Mouse (Mus musculus): ENCODE results near the gene Tmem109. TPM values are rescaled to one million over a fixed set of nuclear protein-coding genes. Genes with fewer than 3 reads are reported as not detected.
A peak's percentile ranks its signal among the peaks of the same experiment; 100 is the strongest.

The Tmem109 gene
- polyA plus RNA-seq, 1 experiment = 26.8 TPM

DNA sequence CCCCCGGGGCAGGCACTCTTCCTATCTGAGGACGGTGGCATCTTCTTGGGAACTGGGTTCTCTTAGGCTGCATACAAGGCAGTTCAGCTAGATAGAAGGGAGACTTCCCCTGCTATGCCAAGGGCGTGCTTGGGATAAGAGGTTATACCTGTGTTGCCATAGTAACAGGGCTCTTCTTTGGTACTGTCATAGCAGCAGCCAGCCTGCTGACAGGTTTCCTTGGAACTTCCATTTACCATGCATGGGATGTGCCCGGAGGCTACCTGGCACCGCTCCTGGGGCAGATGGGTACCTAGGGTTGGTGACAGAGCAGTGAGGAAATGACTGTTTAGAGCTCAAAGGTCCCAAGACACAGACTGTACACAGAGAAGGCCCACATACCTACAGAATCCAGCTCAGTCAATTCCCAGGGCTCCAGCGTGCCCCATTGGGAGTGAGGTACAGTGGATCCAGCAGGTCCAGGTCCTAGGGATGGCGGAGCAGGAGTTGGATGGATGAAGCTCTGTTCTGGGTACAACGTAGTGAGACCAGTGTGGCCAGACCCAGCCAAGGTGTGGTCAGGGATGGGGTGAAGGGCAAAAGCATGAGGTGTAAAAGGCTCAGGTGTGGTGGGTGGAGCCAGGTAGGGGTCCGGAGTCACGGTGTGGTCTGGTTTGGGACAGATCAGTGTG lies 36.7 kb upstream of the Tmem109 start:
- 66% methylated on average over 10 of the region's 10 CpGs for WGBS
- Histone ChIP-seq H3K4me1 (ENCODE audit: control insufficient read depth, insufficient read depth, insufficient read length, low read length) (peaks cover 6% of the 10 kb centered on the region; the same call in 1 of the 2 replicates), H3K27ac (ENCODE audit: insufficient read depth, low read depth, low read length) (no peak overlapping the region), H3K27me3 (ENCODE audit: control insufficient read depth, insufficient read depth, low read length) (no peaks in the 10 kb centered on the region), H3K4me3 (ENCODE audit: low read depth, low read length) (no peak overlapping the region), H3K36me3 (ENCODE audit: control insufficient read depth, insufficient read depth, low read length) (no peaks in the 10 kb centered on the region)
- TF ChIP-seq POLR2A (IDR thresholded peaks at IDR 0.05; ENCODE audit: low read depth, low read length) (no peak), CTCF (IDR thresholded peaks at IDR 0.05; ENCODE audit: extremely low read depth, insufficient read length, insufficient replicate concordance, low read depth, low read length) (no peak)

- WGBS = 57% methylated on average over 5 of the region's 5 CpGs
- TF ChIP-seq CTCF (IDR thresholded peaks at IDR 0.05; ENCODE audit: extremely low read depth, insufficient read length, insufficient replicate concordance, low read depth, low read length) (no peak), POLR2A (IDR thresholded peaks at IDR 0.05; ENCODE audit: low read depth, low read length) (no peak)
These were observed 34.7 kb upstream of the Tmem109 start for GRCm38 (mm10) chr19:10916506-10916905.

GRCm38 (mm10) chr19:10914870-10915269 lies 33.1 kb upstream of the Tmem109 start:
- Histone ChIP-seq H3K36me3 (ENCODE audit: control insufficient read depth, insufficient read depth, low read length) (no peaks in the 10 kb centered on the region), H3K27me3 (ENCODE audit: control insufficient read depth, insufficient read depth, low read length) (no peaks in the 10 kb centered on the region), H3K4me3 (ENCODE audit: low read depth, low read length) (no peak overlapping the region), H3K27ac (ENCODE audit: insufficient read depth, low read depth, low read length) (no peak overlapping the region), H3K4me1 (ENCODE audit: control insufficient read depth, insufficient read depth, insufficient read length, low read length) (peaks cover 6% of the 10 kb centered on the region; the same call in 1 of the 2 replicates)
- TF ChIP-seq CTCF (IDR thresholded peaks at IDR 0.05; ENCODE audit: extremely low read depth, insufficient read length, insufficient replicate concordance, low read depth, low read length) (no peak), POLR2A (IDR thresholded peaks at IDR 0.05; ENCODE audit: low read depth, low read length) (no peak)
- WGBS = 94% methylated on average over 2 of the region's 2 CpGs

More at GRCm38 (mm10) chr19:10916506-10916905, 34.7 kb upstream of the Tmem109 start:
- H3K36me3 ChIP-seq (ENCODE audit: control insufficient read depth, insufficient read depth, low read length) = no peaks in the 10 kb centered on the region
- no peaks in the 10 kb centered on the region for H3K27me3 ChIP-seq (ENCODE audit: control insufficient read depth, insufficient read depth, low read length)
- H3K4me1 ChIP-seq (ENCODE audit: control insufficient read depth, insufficient read depth, insufficient read length, low read length) = peaks cover 6% of the 10 kb centered on the region; the same call in 1 of the 2 replicates
- no peak overlapping the region for H3K27ac ChIP-seq (ENCODE audit: insufficient read depth, low read depth, low read length)
- no peak overlapping the region for H3K4me3 ChIP-seq (ENCODE audit: low read depth, low read length)

DNA sequence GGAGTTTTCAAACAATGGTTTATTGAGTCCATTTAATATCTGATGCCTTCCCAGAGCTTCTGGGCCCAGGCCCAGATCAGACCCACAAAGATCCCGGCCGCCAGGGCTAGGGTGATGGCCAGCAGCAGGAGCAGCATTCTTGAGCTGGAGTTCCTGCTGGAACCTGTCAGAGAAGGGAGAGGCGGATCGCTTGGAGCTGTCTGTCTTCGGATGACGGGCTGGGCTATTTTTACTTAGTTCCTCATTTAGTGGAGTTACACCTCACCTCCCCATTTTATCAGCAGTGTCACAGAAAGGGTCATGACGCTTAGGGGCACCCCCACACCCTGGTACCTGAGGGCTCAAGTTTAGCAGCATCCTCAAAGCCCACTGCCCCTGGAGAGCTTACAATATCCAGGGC lies 32.5 kb upstream of the Tmem109 start:
- no peaks in the 10 kb centered on the region for H3K27me3 ChIP-seq (ENCODE audit: control insufficient read depth, insufficient read depth, low read length)
- H3K36me3 ChIP-seq (ENCODE audit: control insufficient read depth, insufficient read depth, low read length) = no peaks in the 10 kb centered on the region
- peaks cover 6% of the 10 kb centered on the region; the same call in 1 of the 2 replicates for H3K4me1 ChIP-seq (ENCODE audit: control insufficient read depth, insufficient read depth, insufficient read length, low read length)
- H3K4me3 ChIP-seq (ENCODE audit: low read depth, low read length) = no peak overlapping the region
- WGBS = 61% methylated on average over 7 of the region's 7 CpGs
- no peak overlapping the region for H3K27ac ChIP-seq (ENCODE audit: insufficient read depth, low read depth, low read length)
- TF ChIP-seq POLR2A (IDR thresholded peaks at IDR 0.05; ENCODE audit: low read depth, low read length) (no peak), CTCF (IDR thresholded peaks at IDR 0.05; ENCODE audit: extremely low read depth, insufficient read length, insufficient replicate concordance, low read depth, low read length) (no peak)

DNA sequence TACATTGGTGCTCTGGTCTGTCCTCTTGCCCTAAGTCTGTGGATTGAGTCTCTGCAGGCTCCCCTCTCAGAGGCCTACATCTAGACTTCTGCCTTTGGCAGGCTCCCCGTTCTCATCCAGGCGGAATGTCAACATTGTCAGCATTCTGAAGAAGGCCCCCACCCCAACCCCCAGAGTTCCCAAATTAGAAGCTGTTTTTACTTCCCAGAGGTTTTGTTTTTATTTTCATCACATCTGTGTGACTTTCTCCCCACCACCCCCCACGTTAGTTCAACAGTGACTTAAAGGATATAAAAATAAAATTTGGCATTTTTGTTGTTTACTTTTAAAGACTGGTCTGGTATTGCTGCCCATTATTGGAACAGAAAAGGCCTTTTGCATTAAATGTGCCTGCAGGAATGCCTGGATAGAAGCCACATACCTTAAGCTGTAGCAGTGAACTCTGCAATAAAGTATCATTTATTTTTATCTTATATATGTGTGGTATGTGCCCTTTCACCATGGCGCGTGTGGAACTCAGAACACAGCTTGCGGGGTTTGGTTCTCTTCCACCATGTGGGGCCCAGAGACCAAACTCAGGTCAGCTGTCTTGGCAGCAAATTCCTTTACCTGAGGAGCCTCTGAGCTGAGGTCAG lies 27.4 kb upstream of the Tmem109 start:
- Histone ChIP-seq H3K4me1 (ENCODE audit: control insufficient read depth, insufficient read depth, insufficient read length, low read length) (0 out of 2 replicates have a peak, but pooled peaks cover 2% of the 10 kb centered on the region), H3K27ac (ENCODE audit: insufficient read depth, low read depth, low read length) (no peak overlapping the region; the same call in 1 of the 2 replicates), H3K36me3 (ENCODE audit: control insufficient read depth, insufficient read depth, low read length) (peaks cover 10% of the 10 kb centered on the region), H3K27me3 (ENCODE audit: control insufficient read depth, insufficient read depth, low read length) (no peaks in the 10 kb centered on the region), H3K4me3 (ENCODE audit: low read depth, low read length) (no peak overlapping the region)
- TF ChIP-seq POLR2A (IDR thresholded peaks at IDR 0.05; ENCODE audit: low read depth, low read length) = no peak
- no peak for TF ChIP-seq CTCF (IDR thresholded peaks at IDR 0.05; ENCODE audit: extremely low read depth, insufficient read length, insufficient replicate concordance, low read depth, low read length)
- WGBS = 78% methylated on average over 6 of the region's 6 CpGs

DNA sequence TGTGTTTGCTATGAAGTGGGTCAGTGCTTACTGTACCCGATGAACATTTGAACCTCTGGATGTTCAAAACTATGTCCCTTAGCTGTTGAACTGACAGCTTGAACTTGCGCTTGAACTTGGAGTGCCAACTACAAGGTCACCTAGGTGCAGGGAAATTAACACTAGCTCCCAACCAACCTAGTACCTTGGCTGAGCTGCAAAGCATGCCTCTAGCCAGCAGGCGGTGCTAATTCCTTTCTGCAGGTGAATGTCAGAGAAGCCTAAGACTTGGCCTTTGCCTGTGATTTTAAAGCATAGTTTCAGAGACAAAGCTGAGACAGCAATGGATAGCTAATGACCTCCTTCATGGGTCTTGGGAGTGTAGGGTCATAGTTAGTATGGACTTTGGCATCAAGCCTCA lies 26.1 kb upstream of the Tmem109 start:
- H3K36me3 ChIP-seq (ENCODE audit: control insufficient read depth, insufficient read depth, low read length) = peaks cover 21% of the 10 kb centered on the region

GRCm38 (mm10) chr19:10905728-10906000 lies 23.9 kb upstream of the Tmem109 start:
- Histone ChIP-seq H3K4me1 (ENCODE audit: control insufficient read depth, insufficient read depth, insufficient read length, low read length) (0 out of 2 replicates have a peak, but pooled peaks cover 2% of the 10 kb centered on the region), H3K27ac (ENCODE audit: insufficient read depth, low read depth, low read length) (peak overlapping the region; percentile 58), H3K36me3 (ENCODE audit: control insufficient read depth, insufficient read depth, low read length) (peaks cover 41% of the 10 kb centered on the region), H3K27me3 (ENCODE audit: control insufficient read depth, insufficient read depth, low read length) (no peaks in the 10 kb centered on the region), H3K4me3 (ENCODE audit: low read depth, low read length) (no peak overlapping the region)
- TF ChIP-seq POLR2A (IDR thresholded peaks at IDR 0.05; ENCODE audit: low read depth, low read length) (no peak), CTCF (IDR thresholded peaks at IDR 0.05; ENCODE audit: extremely low read depth, insufficient read length, insufficient replicate concordance, low read depth, low read length) (no peak)
- WGBS = 74% methylated on average over 5 of the region's 5 CpGs

More for the DNA sequence above, 26.1 kb upstream of the Tmem109 start:
- H3K4me3 ChIP-seq (ENCODE audit: low read depth, low read length) = no peak overlapping the region
- WGBS = 35% methylated on average over 3 of the region's 3 CpGs
- H3K27ac ChIP-seq (ENCODE audit: insufficient read depth, low read depth, low read length) = no peak overlapping the region
- no peaks in the 10 kb centered on the region for H3K27me3 ChIP-seq (ENCODE audit: control insufficient read depth, insufficient read depth, low read length)
- 0 out of 2 replicates have a peak, but pooled peaks cover 2% of the 10 kb centered on the region for H3K4me1 ChIP-seq (ENCODE audit: control insufficient read depth, insufficient read depth, insufficient read length, low read length)
- TF ChIP-seq CTCF (IDR thresholded peaks at IDR 0.05; ENCODE audit: extremely low read depth, insufficient read length, insufficient replicate concordance, low read depth, low read length) = peak; percentile 80; the same call in 1 of the 2 replicates
- no peak for TF ChIP-seq POLR2A (IDR thresholded peaks at IDR 0.05; ENCODE audit: low read depth, low read length)

Measured in small intestine, adult 2 months (tissue).